Mouse (Mus musculus): ENCODE data around the gene Olfr1173. TPM values are rescaled to one million over a fixed set of nuclear protein-coding genes. Genes with fewer than 3 reads are reported as not detected.

Gene Olfr1173
- polyA plus RNA-seq (2015; fragmentation: Nextera tagmentation; extraction: Ambion mirVana), result not detected in 2 replicates

DNA sequence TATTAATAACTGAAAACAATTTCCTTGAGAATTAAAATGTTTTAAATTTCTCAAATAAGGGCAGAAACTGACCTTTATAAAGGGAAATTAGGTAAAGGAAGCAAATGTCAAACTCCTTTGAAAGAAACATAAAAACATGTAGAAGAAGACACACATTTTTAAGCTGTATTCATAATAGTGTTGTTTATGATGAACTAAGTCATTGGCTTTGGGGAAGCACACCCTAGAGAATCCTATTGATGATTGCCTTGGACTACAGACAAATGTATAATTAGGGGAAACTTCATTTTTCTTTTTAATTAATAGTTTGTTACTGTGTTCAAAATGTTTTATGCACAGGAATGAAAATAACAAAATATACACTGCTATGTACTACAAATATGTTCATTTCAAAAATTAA lies at the start of gene Olfr1173:
Olfr1173 (minus strand) TSS at position 101 of the 400 bp plus-strand sequence.
- Histone ChIP-seq H3K36me3 (no peaks in the 10 kb centered on the region), H3K9me3 (replicated peaks) (no peaks in the 10 kb centered on the region), H3K9ac (no peak within 1 kb of the TSS), H3K4me1 (replicated peaks) (no peaks in the 10 kb centered on the region), H3K27ac (no peak within 1 kb of the TSS), H3K27me3 (no peaks in the 10 kb centered on the region), H3K4me2 (no peak within 1 kb of the TSS), H3K4me3 (replicated peaks) (no peak within 1 kb of the TSS)
- DNase-seq (no peak), ATAC-seq (ENCODE audit: low read depth) (no peak)

DNA sequence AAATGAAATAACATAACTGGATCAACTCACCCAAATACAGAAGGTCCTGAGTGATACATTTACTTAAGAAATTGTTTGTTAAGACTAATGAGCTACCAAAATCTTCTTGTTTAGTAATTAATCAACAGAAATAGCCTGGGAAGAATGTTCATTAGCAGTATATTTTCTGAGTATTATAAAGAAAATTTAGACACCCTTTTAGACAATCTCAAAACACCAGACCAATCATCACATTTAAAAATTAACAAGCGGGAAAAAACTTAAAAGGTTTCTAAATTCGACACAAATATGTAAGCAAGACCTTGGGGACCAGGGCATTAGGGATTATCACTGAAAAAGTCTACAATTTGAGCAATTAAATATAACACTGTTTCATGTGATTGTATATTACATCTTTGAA lies 47.4 kb upstream of the Olfr1173 start, which contains the start of gene Olfr1175-ps:
Olfr1175-ps (minus strand) TSS at position 101 of the 400 bp plus-strand sequence.
- DNase-seq (no peak), ATAC-seq (ENCODE audit: low read depth) (no peak)
- Histone ChIP-seq H3K36me3 (no peaks in the 10 kb centered on the region), H3K9me3 (replicated peaks) (no peaks in the 10 kb centered on the region), H3K4me2 (no peak within 1 kb of the TSS), H3K27me3 (no peaks in the 10 kb centered on the region), H3K4me3 (replicated peaks) (no peak within 1 kb of the TSS), H3K4me1 (replicated peaks) (no peaks in the 10 kb centered on the region), H3K27ac (no peak within 1 kb of the TSS), H3K9ac (no peak within 1 kb of the TSS)
- WGBS (ENCODE audit: insufficient replicate concordance), result 64% methylated on average over 2 of the region's 2 CpGs

DNA sequence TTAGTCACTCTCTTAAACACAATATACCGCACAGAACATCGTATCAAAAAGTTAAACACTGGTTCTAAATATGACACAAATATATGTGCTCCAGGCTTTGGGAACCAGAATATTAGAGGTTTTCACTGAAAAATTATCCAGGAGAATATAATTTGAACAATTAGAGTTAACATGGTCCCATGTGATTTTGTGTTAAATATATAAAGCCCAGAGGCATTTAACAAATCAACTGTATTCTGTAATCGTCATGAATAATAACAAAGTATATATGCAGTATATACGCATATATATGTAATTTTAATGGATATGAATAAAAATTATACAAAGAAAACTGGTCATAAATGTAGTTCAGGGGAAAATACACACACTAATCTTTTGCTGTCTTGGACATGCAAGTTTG lies 35.4 kb upstream of the Olfr1173 start, which contains the start of gene Olfr1174-ps:
Olfr1174-ps (minus strand) TSS at position 101 of the 400 bp plus-strand sequence.
- Histone ChIP-seq H3K4me1 (replicated peaks) (no peaks in the 10 kb centered on the region), H3K36me3 (no peaks in the 10 kb centered on the region), H3K4me2 (no peak within 1 kb of the TSS), H3K27ac (no peak within 1 kb of the TSS), H3K9ac (no peak within 1 kb of the TSS), H3K9me3 (replicated peaks) (no peaks in the 10 kb centered on the region), H3K4me3 (replicated peaks) (no peak within 1 kb of the TSS), H3K27me3 (no peaks in the 10 kb centered on the region)
- ATAC-seq (ENCODE audit: low read depth) (no peak), DNase-seq (no peak)
- WGBS (ENCODE audit: insufficient replicate concordance), result 77% methylated on average over 4 of the region's 4 CpGs

DNA sequence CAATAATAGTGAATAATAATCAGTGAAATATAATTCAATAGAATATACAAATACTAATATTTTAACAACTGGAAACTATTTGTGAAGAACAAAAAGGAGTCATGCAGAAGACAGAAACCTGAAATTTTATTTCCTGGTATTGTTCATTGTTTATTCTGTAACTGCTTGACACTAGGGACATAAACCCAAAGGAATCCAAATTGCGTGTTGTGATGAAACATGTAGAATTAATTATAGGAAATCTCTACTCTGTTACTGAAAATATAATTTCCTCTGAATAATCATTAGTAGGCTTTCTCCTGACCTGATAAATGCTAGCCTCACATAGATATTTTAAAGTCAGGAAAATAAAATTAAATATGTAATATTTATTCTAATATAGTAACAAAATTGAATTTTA lies 51.4 kb downstream of the Olfr1173 start, which contains the start of gene Olfr1170:
Olfr1170 (minus strand) TSS at position 101 of the 400 bp plus-strand sequence.
- H3K27me3 ChIP-seq, result no peaks in the 10 kb centered on the region
- no peak within 1 kb of the TSS for H3K27ac ChIP-seq
- H3K4me3 ChIP-seq (replicated peaks), result no peak within 1 kb of the TSS
- 68% methylated on average over 1 of the region's 1 CpGs for whole genome bisulfite sequencing (ENCODE audit: insufficient replicate concordance)
- no peaks in the 10 kb centered on the region for H3K9me3 ChIP-seq (replicated peaks)
- DNase-seq (no peak), ATAC-seq (ENCODE audit: low read depth) (no peak)
- H3K36me3 ChIP-seq, result no peaks in the 10 kb centered on the region
- H3K4me2 ChIP-seq, result no peak within 1 kb of the TSS
- H3K4me1 ChIP-seq (replicated peaks), result no peaks in the 10 kb centered on the region
- H3K9ac ChIP-seq, result no peak within 1 kb of the TSS

Other genes with a start within 250 kb of the Olfr1173 start
- gene Olfr73, start 242.2 kb downstream of the Olfr1173 start, polyA plus RNA-seq (2015; fragmentation: Nextera tagmentation; extraction: Ambion mirVana), result not detected in 2 replicates
- gene Olfr1162, start 228.7 kb downstream of the Olfr1173 start, polyA plus RNA-seq (2015; fragmentation: Nextera tagmentation; extraction: Ambion mirVana), result not detected in 2 replicates
- not detected in 2 replicates for gene Olfr1163, start 208.0 kb downstream of the Olfr1173 start, polyA plus RNA-seq (2015; fragmentation: Nextera tagmentation; extraction: Ambion mirVana)
- not detected in 2 replicates for gene Olfr1164, start 185.9 kb downstream of the Olfr1173 start, polyA plus RNA-seq (2015; fragmentation: Nextera tagmentation; extraction: Ambion mirVana)
- gene Olfr1166, start 151.6 kb downstream of the Olfr1173 start, polyA plus RNA-seq (2015; fragmentation: Nextera tagmentation; extraction: Ambion mirVana), result not detected in 2 replicates
- not detected in 2 replicates for gene Olfr1167, start 124.7 kb downstream of the Olfr1173 start, polyA plus RNA-seq (2015; fragmentation: Nextera tagmentation; extraction: Ambion mirVana)
- not detected in 2 replicates for gene Olfr1168, start 98.0 kb downstream of the Olfr1173 start, polyA plus RNA-seq (2015; fragmentation: Nextera tagmentation; extraction: Ambion mirVana)
- gene Olfr1170, start 51.5 kb downstream of the Olfr1173 start, polyA plus RNA-seq (2015; fragmentation: Nextera tagmentation; extraction: Ambion mirVana), result not detected in 2 replicates
- gene Olfr1174-ps, start 35.3 kb upstream of the Olfr1173 start, polyA plus RNA-seq (2015; fragmentation: Nextera tagmentation; extraction: Ambion mirVana), result not detected in 2 replicates
- not detected in 2 replicates for gene Olfr1175-ps, start 47.3 kb upstream of the Olfr1173 start, polyA plus RNA-seq (2015; fragmentation: Nextera tagmentation; extraction: Ambion mirVana)
- not detected in 2 replicates for gene Olfr1176, start 56.8 kb upstream of the Olfr1173 start, polyA plus RNA-seq (2015; fragmentation: Nextera tagmentation; extraction: Ambion mirVana)
- not detected in 2 replicates for gene Olfr1177-ps, start 66.6 kb upstream of the Olfr1173 start, polyA plus RNA-seq (2015; fragmentation: Nextera tagmentation; extraction: Ambion mirVana)
- not detected in 2 replicates for gene Olfr1178, start 107.2 kb upstream of the Olfr1173 start, polyA plus RNA-seq (2015; fragmentation: Nextera tagmentation; extraction: Ambion mirVana)
- not detected in 2 replicates for gene Olfr1179, start 126.6 kb upstream of the Olfr1173 start, polyA plus RNA-seq (2015; fragmentation: Nextera tagmentation; extraction: Ambion mirVana)
- gene Olfr1180, start 139.3 kb upstream of the Olfr1173 start, polyA plus RNA-seq (2015; fragmentation: Nextera tagmentation; extraction: Ambion mirVana), result not detected in 2 replicates
- not detected in 2 replicates for gene Olfr1181, start 146.3 kb upstream of the Olfr1173 start, polyA plus RNA-seq (2015; fragmentation: Nextera tagmentation; extraction: Ambion mirVana)
- gene Gm13757, start 169.3 kb upstream of the Olfr1173 start, polyA plus RNA-seq (2015; fragmentation: Nextera tagmentation; extraction: Ambion mirVana), result not detected in 2 replicates
- gene Olfr1183, start 175.0 kb upstream of the Olfr1173 start, polyA plus RNA-seq (2015; fragmentation: Nextera tagmentation; extraction: Ambion mirVana), result not detected in 2 replicates
- not detected in 2 replicates for gene Olfr1184, start 203.7 kb upstream of the Olfr1173 start, polyA plus RNA-seq (2015; fragmentation: Nextera tagmentation; extraction: Ambion mirVana)
- not detected in 2 replicates for gene Olfr1185-ps1, start 213.4 kb upstream of the Olfr1173 start, polyA plus RNA-seq (2015; fragmentation: Nextera tagmentation; extraction: Ambion mirVana)
- not detected in 2 replicates for gene Olfr1186, start 238.7 kb upstream of the Olfr1173 start, polyA plus RNA-seq (2015; fragmentation: Nextera tagmentation; extraction: Ambion mirVana)